Mouse (Mus musculus) urinary bladder, postnatal 14 days (tissue): ENCODE measurements around the gene Spint5.

ENCODE experiments used
- DNase-seq: peaks from one replicate; pipeline ENCODE4 v3.0.0; 2021; ENCODE audit warnings: low spot score

Spint5 gene

DNA sequence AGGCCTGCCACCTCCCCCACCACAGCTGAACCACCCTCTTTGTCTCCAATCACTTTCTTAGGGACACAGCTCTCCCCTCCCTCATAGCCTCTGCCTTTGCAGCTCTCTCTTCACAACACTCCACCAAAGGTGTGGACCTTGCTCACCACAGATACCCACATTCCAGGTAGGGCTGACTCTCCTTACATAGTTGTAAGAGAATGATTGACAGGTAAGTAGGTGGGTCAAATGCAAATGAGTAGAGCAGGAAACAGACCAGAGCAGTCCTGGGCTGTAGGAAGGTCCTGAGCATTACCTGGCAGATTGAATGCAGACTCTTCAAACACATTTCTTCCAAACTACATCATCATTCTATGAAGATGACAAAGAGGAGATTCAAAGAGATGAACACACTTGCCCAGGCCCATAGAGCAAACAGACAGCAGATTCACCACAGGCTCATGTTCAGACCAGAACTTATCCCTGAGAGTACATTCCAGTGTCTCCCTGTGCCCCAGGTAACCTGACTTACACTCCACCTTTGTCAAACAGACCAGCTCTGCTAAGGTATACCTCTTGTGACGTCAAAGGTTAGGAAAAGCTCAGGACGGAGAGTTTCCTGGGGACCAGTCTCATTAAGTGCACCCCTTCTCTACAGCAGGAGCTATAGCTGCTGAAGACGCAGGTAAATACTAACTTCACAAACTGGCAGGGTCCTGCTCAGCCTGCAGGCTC is 22.4 kb downstream of the Spint5 start:
- DNase-seq, result no peak

DNA sequence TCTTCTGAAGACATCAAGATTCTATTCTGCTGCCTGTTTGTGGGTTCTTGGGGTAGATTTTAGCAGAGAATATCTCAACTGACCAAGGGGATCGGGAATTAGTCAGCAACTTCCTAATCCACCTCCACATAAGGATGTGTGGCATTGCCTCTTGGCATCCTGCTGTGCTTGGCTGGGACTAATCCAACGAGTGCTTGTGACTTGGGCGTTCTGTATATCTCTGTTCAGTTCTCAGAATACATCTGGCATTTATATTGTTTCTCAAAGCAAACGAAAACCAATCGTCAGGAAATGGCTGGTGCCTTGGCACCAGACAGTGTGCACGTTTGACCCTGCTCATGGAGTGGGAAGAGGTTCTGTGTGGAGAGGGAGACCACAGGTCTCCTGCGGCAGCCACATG is 24.8 kb downstream of the Spint5 start:
- DNase-seq, result no peak

DNA sequence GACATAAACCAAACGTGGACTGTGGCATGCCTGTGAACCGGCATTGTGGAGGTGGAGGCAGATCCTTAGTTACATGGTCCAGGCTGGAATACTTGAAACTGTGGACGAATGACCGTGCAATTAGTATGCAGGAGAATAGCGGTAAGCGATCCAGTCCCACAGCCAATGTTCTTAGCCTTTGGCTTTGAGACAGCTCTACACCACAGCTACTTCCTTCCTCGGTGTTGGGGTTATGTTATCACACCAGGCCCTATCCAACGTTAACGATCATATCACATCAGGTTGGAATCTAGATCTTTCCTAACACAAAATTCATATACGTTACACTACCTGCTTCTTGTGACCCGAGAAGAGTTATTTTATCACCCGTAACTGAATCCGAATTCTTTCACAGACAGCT is 29.9 kb downstream of the Spint5 start:
- no peak for DNase-seq

DNA sequence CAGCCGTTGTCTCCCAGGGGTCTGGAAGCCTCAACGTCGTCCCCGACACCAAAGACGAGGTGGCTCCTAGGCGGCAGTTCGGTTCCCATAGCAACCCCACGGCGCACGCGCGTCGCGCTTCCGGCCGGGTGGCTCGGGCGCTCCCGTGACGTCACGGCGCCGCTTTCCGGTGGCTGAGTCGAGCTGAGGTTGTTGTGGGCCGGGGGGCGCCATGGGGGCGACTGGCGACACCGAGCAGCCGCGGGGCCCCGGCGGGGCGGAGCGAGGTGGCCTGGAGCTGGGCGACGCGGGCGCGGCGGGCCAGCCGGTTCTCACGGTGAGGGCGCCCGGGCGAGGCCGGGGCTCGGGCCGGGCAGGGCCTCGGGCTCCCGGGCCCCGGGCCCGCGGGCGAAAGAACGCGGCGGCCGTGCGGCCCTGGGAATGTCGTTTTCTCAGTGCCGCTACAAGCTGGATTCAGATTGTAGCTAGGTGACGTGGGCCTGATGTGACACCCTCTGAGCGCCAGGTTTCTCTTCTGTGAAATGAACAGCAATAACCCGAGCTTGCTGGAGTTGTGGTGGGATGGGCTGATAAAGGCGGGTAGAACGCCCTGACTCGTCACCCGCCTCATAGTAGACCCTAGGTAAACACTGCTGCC is 30.9 kb downstream of the Spint5 start, which contains the start of the genes Wfdc3 and Dnttip1:
Wfdc3 (minus strand) TSS at position 89 of the 637 bp plus-strand sequence.
Dnttip1 (plus strand) TSS at position 141 of the 637 bp plus-strand sequence.
- DNase-seq, result peak; percentile 93

DNA sequence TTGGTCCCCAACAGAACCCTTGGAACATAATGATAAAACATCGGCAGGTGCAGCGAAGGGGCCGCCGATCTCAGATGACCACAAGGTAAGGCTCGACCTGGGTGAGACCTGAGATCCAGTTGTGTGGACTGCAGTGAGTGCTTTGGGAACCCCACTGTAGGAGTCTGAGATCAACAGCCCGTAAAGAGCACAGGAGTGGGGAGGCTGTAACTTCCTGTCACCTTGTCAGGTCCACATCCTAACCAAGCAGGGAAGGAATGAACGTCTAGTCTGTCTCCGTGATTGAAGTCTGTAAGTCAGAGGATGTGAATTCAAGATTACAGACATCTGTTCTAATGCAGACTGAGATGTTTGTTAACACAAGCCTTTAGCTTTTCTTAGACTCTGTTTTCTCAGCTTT is 31.6 kb downstream of the Spint5 start:
- no peak for DNase-seq

DNA sequence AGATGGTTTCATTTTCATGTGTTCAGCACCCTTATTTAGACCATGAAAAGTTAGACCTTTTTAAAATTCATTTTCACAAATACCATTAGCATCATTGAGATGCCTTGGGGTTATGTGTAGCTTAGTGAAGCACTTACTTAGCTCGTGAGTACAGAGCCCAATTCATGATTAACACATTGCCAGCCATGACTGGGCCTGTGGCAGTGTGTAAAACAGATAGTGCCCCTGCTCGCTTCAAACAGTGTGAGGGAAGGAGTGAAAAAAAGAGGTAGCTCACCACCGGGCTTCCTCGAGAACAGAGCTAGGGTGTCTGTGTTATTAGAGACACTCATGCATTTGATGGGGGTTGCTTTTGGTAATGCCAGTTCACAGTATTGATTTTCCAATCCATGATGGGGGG is 33.1 kb downstream of the Spint5 start:
- DNase-seq, result no peak

DNA sequence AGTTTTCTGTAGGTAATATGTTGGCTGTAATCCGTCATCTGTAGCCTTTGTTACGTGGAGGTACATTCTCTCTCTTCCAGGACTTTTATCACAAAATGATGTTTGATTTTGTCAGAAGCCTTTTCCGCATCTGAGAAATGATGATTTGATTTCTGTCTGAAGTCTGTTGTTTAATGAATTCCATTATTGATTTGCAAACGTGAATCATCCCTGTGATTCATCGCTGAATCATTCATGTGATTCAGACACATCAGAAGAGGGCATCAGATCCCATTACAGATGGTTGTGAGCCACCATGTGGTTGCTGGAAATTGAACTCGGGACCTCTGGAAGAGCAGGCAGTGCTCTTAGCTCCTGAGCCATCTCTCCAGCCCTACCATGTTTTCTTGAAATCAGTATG is 33.9 kb downstream of the Spint5 start:
- no peak for DNase-seq

DNA sequence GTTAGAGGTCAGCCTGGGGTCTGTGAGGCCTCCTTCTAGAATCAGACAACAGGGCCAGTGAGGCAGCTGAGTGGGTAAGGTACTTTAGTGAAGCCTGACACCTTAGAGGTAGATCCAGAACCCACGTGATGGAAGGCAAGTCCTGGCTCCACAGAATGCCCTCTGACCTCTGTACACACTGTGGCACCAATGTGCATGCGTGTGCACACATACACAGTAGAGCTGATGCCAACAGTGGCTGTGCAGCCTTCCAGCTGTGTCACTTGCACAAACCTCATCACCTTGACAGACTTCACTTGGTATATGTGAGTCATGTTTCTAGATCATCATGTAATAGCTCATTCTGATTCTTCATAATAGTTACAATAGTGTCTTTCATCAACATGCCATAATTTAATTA is 37.3 kb downstream of the Spint5 start:
- no peak for DNase-seq

DNA sequence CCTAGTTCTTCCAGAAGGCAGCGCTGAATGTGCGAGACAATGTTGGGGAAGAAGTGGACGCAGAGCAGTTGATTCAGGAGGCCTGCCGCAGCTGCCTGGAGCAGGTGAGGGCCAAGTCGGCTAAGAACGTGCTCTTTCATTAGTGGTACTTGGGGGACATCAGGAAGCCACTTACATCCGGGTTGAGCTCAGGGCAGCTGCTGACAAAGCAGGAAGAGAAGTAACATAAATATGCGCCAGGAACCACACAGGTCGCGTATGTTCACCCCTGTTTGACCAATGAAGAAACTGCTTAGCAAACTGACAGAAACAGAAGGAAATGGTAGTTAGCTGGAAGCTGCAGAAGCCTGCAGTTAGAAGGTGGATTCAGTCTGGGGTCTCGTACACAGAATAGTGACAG is 39.0 kb downstream of the Spint5 start:
- DNase-seq, result no peak

DNA sequence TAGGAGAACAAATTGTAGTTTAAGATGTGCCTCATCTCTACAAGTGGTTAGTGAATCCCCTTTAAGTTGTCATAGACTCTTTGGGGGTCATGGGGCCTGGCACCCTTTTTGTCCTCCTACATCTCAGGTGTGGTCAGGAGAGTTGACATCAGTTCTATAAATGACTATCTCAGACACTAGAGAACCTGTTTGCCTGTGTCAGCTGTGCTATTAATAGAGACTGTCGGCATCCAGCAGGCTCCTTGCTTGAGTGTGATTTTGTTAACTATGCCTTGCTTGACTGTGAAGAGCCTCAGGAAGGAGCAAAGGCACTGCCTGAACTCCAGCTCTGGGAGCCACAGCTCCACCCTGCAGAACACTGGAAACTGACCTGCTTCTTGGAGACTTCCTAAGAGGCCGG is 39.7 kb downstream of the Spint5 start:
- DNase-seq, result no peak

DNA sequence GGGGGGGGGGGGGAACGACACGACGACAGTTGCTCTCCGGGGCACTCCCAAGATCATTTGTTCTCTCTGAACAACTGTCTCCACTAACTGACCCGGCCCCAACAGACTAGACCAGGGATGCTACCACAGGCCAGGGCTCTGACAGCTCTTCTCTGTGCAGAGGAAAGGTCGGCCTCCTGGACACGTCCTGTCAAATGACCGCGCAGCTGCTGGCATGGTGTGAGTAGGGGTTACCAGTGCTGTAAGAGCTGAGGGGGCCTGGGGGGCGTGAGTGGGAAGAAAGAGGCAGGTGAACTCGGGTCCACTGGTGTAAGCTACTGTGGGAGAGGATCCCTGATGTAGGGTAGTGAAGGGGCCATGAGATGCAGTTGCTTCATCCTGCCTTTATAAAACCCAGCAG is 42.7 kb downstream of the Spint5 start:
- DNase-seq, result no peak

DNA sequence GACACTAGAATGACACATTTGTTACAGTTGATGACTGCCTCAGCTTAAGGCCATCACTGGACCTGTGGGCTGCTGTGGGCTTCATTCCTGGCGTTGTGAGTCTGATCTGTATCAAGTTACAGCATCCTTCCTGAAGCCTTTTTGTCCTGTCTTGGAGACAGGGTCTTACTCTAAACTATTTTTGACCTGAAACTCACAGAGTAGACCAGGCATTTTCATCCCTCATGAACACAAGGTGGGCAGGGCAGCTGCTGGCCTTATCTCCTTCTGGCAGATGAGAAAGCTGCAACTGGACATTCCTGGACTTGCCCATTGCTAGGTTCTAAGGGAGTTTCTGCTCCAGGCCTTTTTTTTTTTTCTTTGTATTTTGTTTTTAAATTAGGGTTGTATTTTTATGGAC is 43.6 kb downstream of the Spint5 start:
- no peak for DNase-seq

DNA sequence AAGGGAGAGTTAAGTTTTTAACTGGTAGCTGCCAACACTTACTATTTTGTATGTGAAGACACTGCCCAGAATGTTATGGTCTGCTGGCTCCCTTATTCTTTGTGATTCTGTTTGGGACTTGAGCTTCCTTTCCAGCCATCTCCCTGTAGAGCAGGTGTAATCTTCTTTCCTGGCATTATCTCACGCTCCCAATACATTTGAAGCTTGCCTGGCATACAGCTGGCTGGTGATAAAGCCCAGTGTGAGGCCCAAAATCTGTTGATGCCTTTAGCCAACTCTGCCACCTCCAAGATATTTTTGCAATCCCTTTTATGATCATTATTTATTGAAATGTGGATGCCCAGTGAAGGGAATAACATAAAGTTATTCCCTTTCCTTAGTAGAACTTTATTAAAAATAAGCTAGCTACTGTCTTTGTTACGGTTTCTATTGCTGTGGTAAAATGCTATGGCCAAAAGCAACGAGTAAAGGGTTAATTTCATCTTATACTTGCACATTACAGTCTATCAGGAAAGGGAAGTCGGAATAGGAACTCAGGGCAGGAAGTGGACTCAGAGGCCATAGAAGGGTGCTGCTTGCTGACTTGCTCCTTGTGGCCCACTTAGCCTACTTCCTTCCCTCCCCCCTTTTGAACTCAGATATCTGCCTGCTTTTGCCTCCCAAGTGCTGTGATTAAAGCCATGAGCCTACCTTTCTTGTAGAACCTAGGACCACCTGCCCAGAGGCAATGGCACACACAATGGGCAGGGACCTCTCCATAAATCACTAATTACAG is 45.1 kb downstream of the Spint5 start:
- no peak for DNase-seq

DNA sequence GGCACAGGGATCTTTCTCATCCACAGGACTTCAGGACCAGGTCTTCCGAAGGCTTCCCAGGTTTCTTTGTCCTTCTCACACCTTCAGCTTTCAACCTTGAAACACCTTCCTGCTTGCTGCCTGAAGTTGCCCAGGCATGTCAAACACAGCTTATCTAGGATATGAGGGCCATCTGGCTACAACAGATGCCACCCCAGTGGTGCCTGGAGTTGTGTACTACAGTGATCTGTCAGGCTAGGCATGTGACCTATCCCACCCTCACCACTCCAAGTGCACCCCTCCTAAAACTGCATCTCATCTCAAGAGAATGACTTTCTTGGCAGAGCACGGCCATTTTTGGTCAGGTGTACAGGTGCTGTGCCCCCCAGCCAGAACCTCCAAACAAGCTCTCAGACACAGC is 46.4 kb downstream of the Spint5 start:
- no peak for DNase-seq

DNA sequence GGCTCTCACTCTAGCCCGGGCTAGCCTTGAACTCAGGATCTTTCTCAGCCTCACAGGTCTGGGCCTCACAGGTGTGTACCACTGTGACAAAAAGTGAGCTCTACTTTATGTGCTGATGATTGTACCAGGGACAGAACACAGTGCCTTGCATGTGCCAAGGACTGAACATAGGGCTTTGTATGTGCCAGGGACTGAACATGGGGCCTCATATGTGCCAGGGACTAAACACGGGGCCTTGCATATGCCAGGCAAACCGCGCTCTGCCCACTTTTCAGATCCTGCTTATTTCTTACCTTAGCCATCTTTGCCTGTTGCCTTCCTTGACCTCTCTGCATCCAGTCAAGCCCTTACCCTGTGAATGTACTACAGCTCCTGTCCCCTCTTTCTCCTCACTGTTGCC is 46.9 kb downstream of the Spint5 start:
- no peak for DNase-seq

DNA sequence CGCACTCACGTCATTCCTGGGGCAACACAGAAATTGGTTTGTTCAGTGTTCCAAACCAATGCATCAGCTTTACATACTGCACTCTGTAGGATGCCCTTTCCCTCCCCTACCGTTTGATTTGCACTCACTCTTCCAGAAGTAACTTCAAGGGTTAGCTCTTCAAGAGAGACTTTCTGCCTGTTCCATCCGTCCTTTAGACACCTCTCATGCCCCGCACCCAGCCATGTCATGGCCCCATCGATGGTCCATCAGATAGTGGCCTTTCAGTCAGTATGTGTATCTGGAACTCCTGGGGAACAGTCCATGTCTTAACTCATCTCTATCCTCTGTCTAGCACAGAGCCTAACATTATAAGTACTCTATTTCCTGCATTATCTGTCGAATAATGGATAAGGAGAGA is 47.5 kb downstream of the Spint5 start:
- no peak for DNase-seq

DNA sequence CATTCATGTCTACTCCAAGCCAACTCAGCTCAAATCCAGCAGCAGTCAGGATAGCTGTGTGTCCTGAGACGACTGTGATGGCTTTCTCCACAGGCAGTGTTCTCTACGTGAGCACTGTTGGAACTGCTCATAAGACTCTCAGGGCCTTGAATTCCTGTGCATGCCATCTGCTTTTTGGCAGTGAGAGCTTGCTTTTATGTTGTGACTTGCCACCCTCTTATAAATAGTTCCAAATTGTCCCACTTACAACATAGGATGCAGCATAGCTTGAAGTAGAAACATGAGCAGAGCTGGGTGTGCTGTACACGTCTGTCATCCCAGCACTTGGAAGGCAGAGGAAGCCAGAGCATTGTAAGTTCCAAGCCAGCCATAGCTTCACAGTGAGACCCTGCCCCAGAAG is 50.7 kb downstream of the Spint5 start:
- DNase-seq, result no peak
